Mouse (Mus musculus): Measurements from ENCODE around the gene Npas3. TPM values are rescaled to one million over a fixed set of nuclear protein-coding genes. Genes with fewer than 3 reads are reported as not detected.

Gene Npas3
- polyA plus RNA-seq, 1 experiment from 2014 or later = 0.96 TPM

DNA sequence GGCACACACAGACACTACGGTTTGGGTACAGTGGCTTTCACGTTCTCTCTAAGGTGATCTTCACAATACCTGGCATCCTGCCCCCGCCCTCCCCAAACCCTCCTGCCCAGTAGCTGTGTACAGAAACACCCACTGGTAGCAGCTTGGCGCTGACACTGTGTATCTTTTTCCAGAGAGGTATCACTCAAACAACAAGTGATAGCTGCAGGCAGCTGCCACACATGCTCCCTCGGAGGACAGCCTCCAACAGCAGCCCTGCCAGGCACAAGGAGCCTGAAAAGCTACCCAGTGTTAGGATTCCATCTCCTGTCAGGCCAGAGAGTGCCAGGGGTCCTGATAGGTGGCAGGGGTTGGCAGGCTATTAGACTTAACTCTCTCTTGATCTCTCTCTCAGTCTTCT lies 747.2 kb downstream of the Npas3 start:
- H3K27ac ChIP-seq = no peak overlapping the region
- no peaks in the 10 kb centered on the region for H3K36me3 ChIP-seq
- H3K9me3 ChIP-seq (replicated peaks) = no peaks in the 10 kb centered on the region
- 77% methylated on average over 5 of the region's 5 CpGs for WGBS
- H3K4me3 ChIP-seq (replicated peaks) = no peak overlapping the region
- H3K4me2 ChIP-seq = no peak overlapping the region
- peaks cover 15% of the 10 kb centered on the region for H3K4me1 ChIP-seq
- no peak for ATAC-seq (replicated peaks; ENCODE audit: low FRiP score)
- H3K9ac ChIP-seq = no peak overlapping the region
- H3K27me3 ChIP-seq = no peaks in the 10 kb centered on the region

DNA sequence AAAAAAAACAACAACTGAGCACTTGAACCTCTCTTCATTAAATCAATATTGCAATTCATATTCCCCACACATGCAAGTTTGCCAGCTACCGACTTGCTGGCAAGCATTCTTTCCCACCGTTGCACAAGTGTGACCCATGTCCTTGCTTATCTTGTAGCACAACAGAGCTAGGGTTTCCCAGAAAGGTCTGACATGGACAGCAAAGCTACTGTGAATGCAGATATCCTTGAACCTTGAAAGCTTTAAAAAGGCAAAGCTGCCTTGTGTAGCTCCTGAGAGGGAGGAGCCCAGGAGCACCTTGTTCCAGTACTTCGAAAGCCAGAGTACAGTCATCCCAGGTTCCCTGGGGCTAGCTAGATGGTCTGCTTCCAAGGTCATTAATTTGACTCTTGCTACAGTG lies 748.7 kb downstream of the Npas3 start:
- Histone ChIP-seq H3K27me3 (no peaks in the 10 kb centered on the region), H3K9ac (no peak overlapping the region), H3K4me3 (replicated peaks) (no peak overlapping the region), H3K36me3 (no peaks in the 10 kb centered on the region), H3K9me3 (replicated peaks) (no peaks in the 10 kb centered on the region), H3K27ac (no peak overlapping the region), H3K4me2 (no peak overlapping the region), H3K4me1 (peaks cover 15% of the 10 kb centered on the region)
- ATAC-seq (replicated peaks; ENCODE audit: low FRiP score) = no peak
- 87% methylated on average over 3 of the region's 3 CpGs for WGBS

DNA sequence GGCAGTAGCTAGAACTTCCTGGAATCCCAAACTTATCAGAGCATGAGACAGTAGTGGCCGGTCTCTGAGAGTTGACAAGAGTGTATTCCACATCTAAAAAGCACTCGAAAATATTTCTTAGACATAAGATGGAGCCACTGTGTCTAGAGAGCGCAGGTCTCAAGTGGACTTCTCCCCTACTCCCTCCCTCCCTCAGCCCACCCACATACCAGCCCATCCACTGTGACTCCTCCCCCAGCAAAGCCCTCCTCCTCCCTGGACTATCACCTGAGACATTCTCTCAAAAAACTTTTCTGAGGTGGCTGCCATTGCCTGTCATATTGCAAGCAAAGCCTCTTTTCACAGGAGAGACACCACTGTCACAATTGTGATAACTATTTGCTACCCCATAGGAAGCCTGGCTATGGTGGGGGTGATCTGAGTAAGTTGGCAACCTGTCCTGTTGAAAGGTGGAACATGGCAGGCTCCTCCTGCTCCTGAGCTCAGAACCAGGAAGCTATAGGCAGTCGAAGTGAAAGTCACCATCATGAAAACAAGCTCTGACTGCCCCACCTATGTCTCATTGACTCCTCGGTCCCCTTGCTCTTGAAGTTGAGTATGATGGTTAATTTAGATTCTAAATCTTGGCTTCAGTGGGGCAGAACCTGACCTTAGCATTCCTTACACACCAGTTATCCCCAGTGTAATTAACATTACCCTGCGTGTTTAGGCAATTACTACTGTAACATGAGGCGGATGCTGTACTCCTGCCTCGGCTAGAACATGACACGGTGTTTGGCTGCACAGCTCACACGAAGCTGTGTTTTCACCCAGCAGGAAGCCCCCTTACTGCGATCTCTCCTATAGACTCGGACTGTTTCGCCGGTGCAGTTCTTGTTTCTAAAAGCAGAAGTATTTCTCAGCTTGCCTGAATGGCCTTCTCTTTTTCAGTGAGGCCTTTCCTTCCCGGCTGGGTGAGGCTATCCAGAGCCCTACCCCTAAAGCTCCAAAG lies 751.5 kb downstream of the Npas3 start:
- Histone ChIP-seq H3K9ac (no peak overlapping the region), H3K4me2 (peak overlapping the region; percentile 31), H3K9me3 (replicated peaks) (no peaks in the 10 kb centered on the region), H3K36me3 (no peaks in the 10 kb centered on the region), H3K27ac (peak overlapping the region; percentile 37; the same call in 1 of the 2 replicates), H3K4me1 (peaks cover 15% of the 10 kb centered on the region), H3K27me3 (no peaks in the 10 kb centered on the region), H3K4me3 (replicated peaks) (no peak overlapping the region)
- 29% methylated on average over 15 of the region's 15 CpGs for WGBS
- peak; percentile 91 for ATAC-seq (replicated peaks; ENCODE audit: low FRiP score)

DNA sequence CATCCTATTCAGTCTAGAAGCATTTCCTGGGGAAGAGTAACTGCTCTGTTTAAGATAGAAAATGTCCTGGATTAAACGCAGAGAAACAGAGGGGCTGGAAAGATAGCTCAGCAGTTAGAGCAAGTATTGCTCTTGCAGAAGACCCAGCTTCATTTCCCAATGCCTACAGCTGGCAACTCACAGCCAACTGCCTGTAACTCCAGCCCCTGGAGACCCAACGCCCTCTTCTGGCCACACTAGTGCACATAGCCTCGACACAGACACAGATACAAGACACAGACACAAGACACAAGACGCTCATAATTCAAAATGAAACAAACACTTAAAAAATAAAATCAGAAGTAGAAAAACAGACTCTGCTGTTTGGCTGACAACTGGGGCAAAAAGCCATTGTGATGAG lies 754.0 kb downstream of the Npas3 start:
- Histone ChIP-seq H3K4me1 (peaks cover 15% of the 10 kb centered on the region), H3K9ac (no peak overlapping the region), H3K9me3 (replicated peaks) (no peaks in the 10 kb centered on the region), H3K27me3 (no peaks in the 10 kb centered on the region), H3K27ac (no peak overlapping the region), H3K36me3 (no peaks in the 10 kb centered on the region), H3K4me2 (no peak overlapping the region), H3K4me3 (replicated peaks) (no peak overlapping the region)
- 78% methylated on average over 4 of the region's 4 CpGs for WGBS
- no peak for ATAC-seq (replicated peaks; ENCODE audit: low FRiP score)

DNA sequence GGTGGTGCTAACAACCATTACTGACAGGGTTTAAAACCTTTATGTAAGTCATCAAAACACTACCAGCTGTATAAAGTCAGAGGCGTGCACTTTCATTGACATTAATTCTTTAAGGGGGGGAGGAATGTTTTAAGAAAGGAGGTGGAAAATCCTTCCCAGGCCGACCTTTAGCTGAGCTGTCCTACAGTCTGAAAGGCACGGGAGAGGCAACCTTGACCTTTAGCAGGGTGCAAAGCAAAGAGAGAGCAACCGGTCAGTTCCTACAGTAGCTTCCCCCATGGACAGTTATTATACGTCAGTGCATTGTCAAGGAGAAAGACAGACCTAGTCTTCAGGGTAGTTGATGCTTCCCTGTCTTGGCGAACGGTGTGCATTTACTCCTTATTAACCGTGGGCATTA lies 756.1 kb downstream of the Npas3 start:
- Histone ChIP-seq H3K4me1 (peaks cover 10% of the 10 kb centered on the region), H3K27ac (no peak overlapping the region), H3K36me3 (no peaks in the 10 kb centered on the region), H3K4me3 (replicated peaks) (no peak overlapping the region), H3K4me2 (no peak overlapping the region), H3K9ac (no peak overlapping the region), H3K27me3 (no peaks in the 10 kb centered on the region), H3K9me3 (replicated peaks) (no peaks in the 10 kb centered on the region)
- 50% methylated on average over 8 of the region's 8 CpGs for WGBS
- no peak for ATAC-seq (replicated peaks; ENCODE audit: low FRiP score)

DNA sequence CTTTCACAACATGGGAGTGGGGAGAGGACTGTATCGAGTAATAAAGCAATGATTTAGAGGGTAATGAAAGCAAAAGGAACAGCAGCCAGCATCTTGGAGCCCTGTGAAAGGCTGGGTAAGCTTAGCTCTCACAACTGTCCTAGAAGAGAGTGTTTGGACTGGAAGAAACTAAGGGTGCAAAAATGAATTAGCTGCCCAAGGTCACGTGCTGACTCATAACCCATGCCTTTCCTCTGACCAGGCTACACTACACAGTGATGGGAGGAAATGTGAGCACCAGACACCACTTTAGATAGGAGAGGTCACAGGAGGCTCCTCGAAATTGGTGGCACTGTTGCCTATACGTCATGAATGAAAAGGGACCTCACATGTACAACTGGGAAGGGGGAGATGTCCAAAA lies 757.1 kb downstream of the Npas3 start:
- Histone ChIP-seq H3K4me1 (peaks cover under 1% of the 10 kb centered on the region; the same call in 1 of the 2 replicates), H3K4me3 (replicated peaks) (no peak overlapping the region), H3K27ac (no peak overlapping the region), H3K4me2 (no peak overlapping the region), H3K9me3 (replicated peaks) (no peaks in the 10 kb centered on the region), H3K36me3 (no peaks in the 10 kb centered on the region), H3K27me3 (no peaks in the 10 kb centered on the region), H3K9ac (no peak overlapping the region)
- no peak for ATAC-seq (replicated peaks; ENCODE audit: low FRiP score)
- 47% methylated on average over 4 of the region's 4 CpGs for WGBS

DNA sequence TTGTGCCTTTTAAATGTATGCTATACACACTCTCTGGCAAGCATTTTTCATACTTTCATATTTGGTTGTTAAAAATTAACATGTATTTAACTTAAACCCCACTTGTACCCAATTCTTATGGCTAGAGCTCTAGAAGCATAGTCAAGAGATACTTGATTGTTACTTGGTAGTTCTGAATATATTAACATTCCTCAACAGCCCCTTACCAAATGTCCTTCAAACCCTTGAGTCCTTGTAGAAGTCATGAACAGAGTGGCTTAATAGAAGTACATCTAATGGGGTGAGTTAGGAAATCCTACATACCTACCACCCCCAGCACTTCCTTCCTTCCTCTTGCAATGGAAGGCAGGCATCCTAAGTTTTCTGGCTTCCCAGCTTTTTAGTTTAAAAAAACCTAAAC lies 766.8 kb downstream of the Npas3 start:
- no peaks in the 10 kb centered on the region for H3K4me1 ChIP-seq
- H3K9me3 ChIP-seq (replicated peaks) = no peaks in the 10 kb centered on the region
- no peak for ATAC-seq (replicated peaks; ENCODE audit: low FRiP score)
- no peak overlapping the region for H3K9ac ChIP-seq
- no peak overlapping the region for H3K4me2 ChIP-seq
- no peaks in the 10 kb centered on the region for H3K27me3 ChIP-seq
- H3K27ac ChIP-seq = no peak overlapping the region
- H3K4me3 ChIP-seq (replicated peaks) = no peak overlapping the region
- H3K36me3 ChIP-seq = no peaks in the 10 kb centered on the region

DNA sequence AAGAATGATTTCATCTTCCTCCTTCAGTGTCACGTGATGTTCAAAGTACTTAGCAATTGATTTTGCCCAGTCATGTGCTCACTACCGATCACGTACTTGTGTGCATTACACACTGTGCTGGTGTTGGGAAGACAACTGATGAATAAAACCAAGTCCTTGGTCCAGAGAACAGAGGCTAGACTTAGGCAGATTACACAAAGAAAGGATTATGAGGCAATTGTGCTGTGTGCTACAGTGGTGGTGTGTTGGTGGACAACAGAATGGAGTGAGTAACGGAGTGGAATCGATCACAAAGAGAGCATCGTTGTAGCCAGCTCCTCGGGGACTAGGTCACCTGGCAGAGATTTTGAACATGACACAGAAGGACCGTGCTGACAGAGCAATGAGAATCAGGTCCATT lies 769.5 kb downstream of the Npas3 start:
- no peak overlapping the region for H3K4me3 ChIP-seq (replicated peaks)
- ATAC-seq (replicated peaks; ENCODE audit: low FRiP score) = no peak
- no peak overlapping the region for H3K9ac ChIP-seq
- no peaks in the 10 kb centered on the region for H3K36me3 ChIP-seq
- peaks cover 3% of the 10 kb centered on the region; the same call in 1 of the 2 replicates for H3K4me1 ChIP-seq
- H3K4me2 ChIP-seq = no peak overlapping the region
- H3K9me3 ChIP-seq (replicated peaks) = no peaks in the 10 kb centered on the region
- WGBS = 90% methylated on average over 8 of the region's 8 CpGs
- H3K27me3 ChIP-seq = no peaks in the 10 kb centered on the region
- no peak overlapping the region for H3K27ac ChIP-seq

DNA sequence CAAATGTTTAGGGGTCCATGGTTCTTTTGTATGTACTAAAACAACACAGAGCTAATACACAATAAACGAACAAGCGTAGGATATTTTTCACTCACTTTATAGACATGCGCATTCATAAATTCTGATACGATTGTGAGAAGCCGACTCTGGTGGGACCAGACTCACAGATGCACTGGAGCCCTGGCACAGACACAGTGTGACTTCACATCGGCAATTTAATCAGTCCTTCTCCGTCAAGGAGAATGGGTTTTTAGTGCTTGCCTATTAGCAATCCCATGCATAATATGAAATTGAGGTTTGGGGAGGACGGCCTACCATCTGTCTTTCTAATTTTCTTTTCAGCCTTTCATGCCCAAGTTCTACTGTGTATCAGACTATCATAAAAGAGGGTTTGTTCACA lies 771.5 kb downstream of the Npas3 start:
- Histone ChIP-seq H3K9me3 (replicated peaks) (no peaks in the 10 kb centered on the region), H3K9ac (no peak overlapping the region), H3K27ac (no peak overlapping the region), H3K36me3 (no peaks in the 10 kb centered on the region), H3K27me3 (no peaks in the 10 kb centered on the region), H3K4me2 (no peak overlapping the region), H3K4me3 (replicated peaks) (no peak overlapping the region), H3K4me1 (peaks cover 3% of the 10 kb centered on the region; the same call in 1 of the 2 replicates)
- WGBS = 92% methylated on average over 8 of the region's 8 CpGs
- ATAC-seq (replicated peaks; ENCODE audit: low FRiP score) = no peak

DNA sequence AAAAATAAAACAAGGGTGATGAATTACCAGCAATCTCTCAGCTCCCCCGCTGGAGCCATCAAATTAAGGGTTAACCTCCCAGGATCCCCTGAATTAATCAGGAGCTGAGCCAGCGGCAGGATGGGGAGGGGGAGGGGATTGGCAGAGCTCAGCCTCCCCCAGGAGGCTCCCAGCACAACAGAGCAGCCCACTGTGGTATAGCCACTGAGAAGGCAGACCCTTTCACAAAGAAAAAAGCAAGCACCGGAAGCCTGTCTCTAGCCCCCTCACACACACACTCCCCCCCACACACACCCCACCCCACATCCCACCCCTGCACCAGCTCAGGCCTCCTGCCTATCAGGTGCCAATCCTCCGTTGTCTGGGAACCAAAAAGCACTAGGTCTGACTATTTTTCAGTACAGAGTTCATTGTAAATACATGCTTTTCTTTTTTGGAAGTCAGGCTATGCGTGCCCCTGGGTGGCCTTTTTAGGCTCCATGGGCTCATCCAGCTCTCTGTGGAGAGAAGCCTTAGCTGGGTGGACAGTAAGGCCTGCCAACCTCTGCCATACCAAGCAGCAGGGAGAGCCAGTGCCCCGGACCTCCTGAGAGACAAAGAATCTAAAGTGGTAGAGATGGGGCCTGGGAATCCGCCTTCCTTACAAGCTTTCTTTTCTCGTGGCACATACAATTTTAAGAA lies 786.3 kb downstream of the Npas3 start:
- H3K9ac ChIP-seq = no peak overlapping the region
- WGBS = 36% methylated on average over 8 of the region's 8 CpGs
- H3K36me3 ChIP-seq = no peaks in the 10 kb centered on the region
- 0 out of 2 replicates have a peak, but pooled peaks cover 3% of the 10 kb centered on the region for H3K27me3 ChIP-seq
- H3K4me3 ChIP-seq (replicated peaks) = no peak overlapping the region
- H3K9me3 ChIP-seq (replicated peaks) = no peaks in the 10 kb centered on the region
- no peak for ATAC-seq (replicated peaks; ENCODE audit: low FRiP score)
- H3K4me2 ChIP-seq = no peak overlapping the region
- H3K4me1 ChIP-seq = peaks cover 12% of the 10 kb centered on the region
- H3K27ac ChIP-seq = no peak overlapping the region

DNA sequence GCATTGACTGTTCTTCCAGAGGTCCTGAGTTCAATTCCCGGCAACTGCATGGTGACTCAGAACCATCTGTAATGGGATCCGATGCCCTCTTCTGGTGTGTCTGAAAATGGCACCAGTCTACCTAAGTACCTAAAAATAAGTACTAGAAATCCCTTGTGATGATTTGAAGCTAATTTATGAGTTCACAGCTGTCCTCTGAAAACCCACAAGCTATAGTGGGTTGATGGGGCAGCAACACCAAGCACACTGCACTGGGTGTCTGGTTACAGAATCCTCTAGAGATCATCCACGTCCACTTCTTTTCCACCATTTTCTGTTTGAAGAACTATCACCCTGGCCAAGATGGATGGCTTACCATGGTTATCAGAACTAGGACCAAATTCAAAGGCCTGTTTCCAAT lies 789.1 kb downstream of the Npas3 start:
- WGBS = 87% methylated on average over 3 of the region's 3 CpGs

DNA sequence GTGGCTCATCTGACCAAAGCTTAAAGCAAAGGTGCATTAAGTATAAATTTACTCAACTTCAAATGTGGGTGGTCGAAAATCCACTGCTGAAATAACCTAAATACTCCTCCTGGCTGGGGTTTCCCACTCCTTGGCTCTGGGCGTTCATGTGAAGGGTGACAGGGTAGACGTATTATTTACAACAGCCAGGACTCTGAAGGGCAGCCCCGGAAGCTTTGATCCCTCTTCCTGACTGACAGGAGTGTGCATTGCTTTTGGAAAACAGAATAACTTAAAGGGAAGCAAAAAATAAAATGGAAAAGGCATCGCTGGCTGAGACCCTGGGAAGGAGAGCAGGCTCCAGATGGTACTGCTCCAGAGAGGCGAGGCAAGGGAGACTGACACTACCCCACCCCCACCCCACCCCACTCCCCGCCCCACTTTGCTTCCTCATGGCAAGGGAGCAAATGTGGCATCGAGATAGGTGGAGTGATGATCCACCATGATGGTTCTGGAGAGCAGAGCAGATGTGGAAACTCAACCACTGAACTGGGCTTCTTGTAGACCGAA lies 794.6 kb downstream of the Npas3 start:
- ATAC-seq (replicated peaks; ENCODE audit: low FRiP score) = peak; percentile 40; the same call in 1 of the 2 replicates
- Histone ChIP-seq H3K27me3 (peaks cover 9% of the 10 kb centered on the region; the same call in 1 of the 2 replicates), H3K4me1 (0 out of 2 replicates have a peak, but pooled peaks cover 4% of the 10 kb centered on the region), H3K4me2 (no peak overlapping the region), H3K36me3 (no peaks in the 10 kb centered on the region), H3K9me3 (replicated peaks) (no peaks in the 10 kb centered on the region), H3K9ac (no peak overlapping the region), H3K27ac (no peak overlapping the region), H3K4me3 (replicated peaks) (no peak overlapping the region)
- WGBS = 34% methylated on average over 9 of the region's 9 CpGs

More for the DNA sequence above, 789.1 kb downstream of the Npas3 start:
- Histone ChIP-seq H3K4me3 (replicated peaks) (no peak overlapping the region), H3K9ac (no peak overlapping the region), H3K4me1 (peaks cover 12% of the 10 kb centered on the region), H3K27ac (no peak overlapping the region), H3K9me3 (replicated peaks) (no peaks in the 10 kb centered on the region), H3K36me3 (no peaks in the 10 kb centered on the region), H3K27me3 (peaks cover 9% of the 10 kb centered on the region; the same call in 1 of the 2 replicates), H3K4me2 (no peak overlapping the region)
- no peak for ATAC-seq (replicated peaks; ENCODE audit: low FRiP score)

Measured in kidney, embryonic 15.5 days (tissue).